Mouse (Mus musculus): Measurements from ENCODE around the gene Icam1. TPM values are rescaled to one million over a fixed set of nuclear protein-coding genes. Genes with fewer than 3 reads are reported as not detected.
A peak's percentile ranks its signal among the peaks of the same experiment; 100 is the strongest.
"Not testable (repeated sequence)": the region's sequence is repeated elsewhere in the genome, so short reads cannot be mapped to it uniquely, and the experiment has no call there.

Icam1 gene
- polyA plus RNA-seq, 1 experiment, result 79.0 TPM

GRCm38 (mm10) chr9:21007313-21007952, 8.4 kb upstream of the Icam1 start:
- Histone ChIP-seq H3K27ac (ENCODE audit: insufficient read depth, low read depth, low read length) (no peak overlapping the region), H3K4me3 (ENCODE audit: insufficient read depth, low read length) (no peak overlapping the region), H3K4me1 (ENCODE audit: control insufficient read depth, insufficient read depth, low read length) (peaks cover 8% of the 10 kb centered on the region)
- TF ChIP-seq CTCF (IDR thresholded peaks at IDR 0.05; ENCODE audit: low read depth, low read length) (no peak), POLR2A (IDR thresholded peaks at IDR 0.05; ENCODE audit: borderline replicate concordance, low read depth, low read length) (no peak)

GRCm38 (mm10) chr9:21008007-21008406, 7.8 kb upstream of the Icam1 start:
- Histone ChIP-seq H3K4me3 (ENCODE audit: insufficient read depth, low read length) (no peak overlapping the region), H3K4me1 (ENCODE audit: control insufficient read depth, insufficient read depth, low read length) (peaks cover 10% of the 10 kb centered on the region), H3K27ac (ENCODE audit: insufficient read depth, low read depth, low read length) (no peak overlapping the region)
- TF ChIP-seq POLR2A (IDR thresholded peaks at IDR 0.05; ENCODE audit: borderline replicate concordance, low read depth, low read length) (no peak), CTCF (IDR thresholded peaks at IDR 0.05; ENCODE audit: low read depth, low read length) (no peak; the same call in 1 of the 2 replicates)

- Histone ChIP-seq H3K4me3 (ENCODE audit: insufficient read depth, low read length) (no peak overlapping the region), H3K4me1 (ENCODE audit: control insufficient read depth, insufficient read depth, low read length) (peaks cover 17% of the 10 kb centered on the region), H3K27ac (ENCODE audit: insufficient read depth, low read depth, low read length) (no peak overlapping the region)
- TF ChIP-seq POLR2A (IDR thresholded peaks at IDR 0.05; ENCODE audit: borderline replicate concordance, low read depth, low read length) (no peak), CTCF (IDR thresholded peaks at IDR 0.05; ENCODE audit: low read depth, low read length) (no peak)
These were observed 5.4 kb upstream of the Icam1 start for GRCm38 (mm10) chr9:21010362-21010761.

- peaks cover 17% of the 10 kb centered on the region for H3K4me1 ChIP-seq (ENCODE audit: control insufficient read depth, insufficient read depth, low read length)
- not testable (repeated sequence) for H3K4me3 ChIP-seq (ENCODE audit: insufficient read depth, low read length); H3K27ac ChIP-seq (ENCODE audit: insufficient read depth, low read depth, low read length)
These were observed 4.7 kb upstream of the Icam1 start for GRCm38 (mm10) chr9:21010939-21011541.

- Histone ChIP-seq H3K27ac (ENCODE audit: insufficient read depth, low read depth, low read length) (no peak overlapping the region; the same call in 1 of the 2 replicates), H3K4me1 (ENCODE audit: control insufficient read depth, insufficient read depth, low read length) (peaks cover 17% of the 10 kb centered on the region), H3K4me3 (ENCODE audit: insufficient read depth, low read length) (no peak overlapping the region)
- TF ChIP-seq CTCF (IDR thresholded peaks at IDR 0.05; ENCODE audit: low read depth, low read length) (no peak), POLR2A (IDR thresholded peaks at IDR 0.05; ENCODE audit: borderline replicate concordance, low read depth, low read length) (no peak)
These were observed 3.9 kb upstream of the Icam1 start for GRCm38 (mm10) chr9:21011846-21012312.

GRCm38 (mm10) chr9:21012368-21012767, 3.4 kb upstream of the Icam1 start:
- TF ChIP-seq CTCF (IDR thresholded peaks at IDR 0.05; ENCODE audit: low read depth, low read length), result no peak
- TF ChIP-seq POLR2A (IDR thresholded peaks at IDR 0.05; ENCODE audit: borderline replicate concordance, low read depth, low read length), result 0 out of 2 replicates have a peak, but pooled peaks have one; percentile 21
- no peak overlapping the region for H3K4me3 ChIP-seq (ENCODE audit: insufficient read depth, low read length)
- H3K27ac ChIP-seq (ENCODE audit: insufficient read depth, low read depth, low read length), result no peak overlapping the region; the same call in 1 of the 2 replicates

GRCm38 (mm10) chr9:21014691-21015570, 854 bp upstream of the Icam1 start:
- Histone ChIP-seq H3K27ac (ENCODE audit: insufficient read depth, low read depth, low read length) (peak overlapping the region; percentile 88), H3K4me1 (ENCODE audit: control insufficient read depth, insufficient read depth, low read length) (peaks cover 31% of the 10 kb centered on the region), H3K4me3 (ENCODE audit: insufficient read depth, low read length) (peak overlapping the region; percentile 87)
- TF ChIP-seq POLR2A (IDR thresholded peaks at IDR 0.05; ENCODE audit: borderline replicate concordance, low read depth, low read length) (no peak), CTCF (IDR thresholded peaks at IDR 0.05; ENCODE audit: low read depth, low read length) (no peak)

More at GRCm38 (mm10) chr9:21012368-21012767, 3.4 kb upstream of the Icam1 start:
- H3K4me1 ChIP-seq (ENCODE audit: control insufficient read depth, insufficient read depth, low read length), result peaks cover 17% of the 10 kb centered on the region

GRCm38 (mm10) chr9:21016331-21017176, 769 bp downstream of the Icam1 start:
- Histone ChIP-seq H3K27ac (ENCODE audit: insufficient read depth, low read depth, low read length) (peak overlapping the region; percentile 88), H3K4me3 (ENCODE audit: insufficient read depth, low read length) (peak overlapping the region; percentile 87), H3K4me1 (ENCODE audit: control insufficient read depth, insufficient read depth, low read length) (peaks cover 39% of the 10 kb centered on the region)
- TF ChIP-seq POLR2A (IDR thresholded peaks at IDR 0.05; ENCODE audit: borderline replicate concordance, low read depth, low read length) (no peak), CTCF (IDR thresholded peaks at IDR 0.05; ENCODE audit: low read depth, low read length) (no peak)

GRCm38 (mm10) chr9:21017177-21017575, 1.4 kb downstream of the Icam1 start:
- peak overlapping the region; percentile 87 for H3K4me3 ChIP-seq (ENCODE audit: insufficient read depth, low read length)
- no peak for TF ChIP-seq CTCF (IDR thresholded peaks at IDR 0.05; ENCODE audit: low read depth, low read length)
- TF ChIP-seq POLR2A (IDR thresholded peaks at IDR 0.05; ENCODE audit: borderline replicate concordance, low read depth, low read length), result no peak
- H3K27ac ChIP-seq (ENCODE audit: insufficient read depth, low read depth, low read length), result peak overlapping the region; percentile 88
- peaks cover 40% of the 10 kb centered on the region for H3K4me1 ChIP-seq (ENCODE audit: control insufficient read depth, insufficient read depth, low read length)

Measured in bone marrow macrophage, adult 2 months (primary cell).